Mouse (Mus musculus): ENCODE results near the gene Tm4sf4. TPM values are rescaled to one million over a fixed set of nuclear protein-coding genes. Genes with fewer than 3 reads are reported as not detected.

Tm4sf4 gene
- total RNA-seq, 2 experiments from 2014 or later, result not detected

- no peak for DNase-seq (ENCODE audit: low spot score)
Observed at GRCm38 (mm10) chr3:57474421-57474820, 49.3 kb downstream of the Tm4sf4 start.

GRCm38 (mm10) chr3:57480640-57481039, 55.5 kb downstream of the Tm4sf4 start:
- DNase-seq (ENCODE audit: low spot score), result no peak

GRCm38 (mm10) chr3:57481981-57482380, 56.9 kb downstream of the Tm4sf4 start:
- DNase-seq (ENCODE audit: low spot score), result no peak

GRCm38 (mm10) chr3:57486068-57486467, 61.0 kb downstream of the Tm4sf4 start:
- no peak for DNase-seq (ENCODE audit: low spot score)

- peak; percentile 23 for DNase-seq (ENCODE audit: low spot score)
Observed at GRCm38 (mm10) chr3:57487455-57488153, 62.5 kb downstream of the Tm4sf4 start.

Other genes with a start within 250 kb of the Tm4sf4 start
- gene Tm4sf1, start 123.3 kb upstream of the Tm4sf4 start, total RNA-seq (2021), result 10 to 100 TPM; 10.0 to 24.2 TPM
- 10 to 100 TPM; 21.9 to 30.1 TPM for gene Wwtr1, start 150.6 kb downstream of the Tm4sf4 start, total RNA-seq (2021)
- 10 to 100 TPM; 11.1 to 12.9 TPM for gene Commd2, start 226.4 kb downstream of the Tm4sf4 start, total RNA-seq (2021)

Data from gastrocnemius, adult 18-20 months (tissue).